Mouse (Mus musculus): ENCODE results near the gene Tm4sf1.

GRCm38 (mm10) chr3:57267559-57268173, 34.1 kb downstream of the Tm4sf1 start:
- TF ChIP-seq CTCF (IDR thresholded peaks at IDR 0.05; ENCODE audit: low read depth): peak; percentile 79
- TF ChIP-seq EP300 (IDR thresholded peaks at IDR 0.05; ENCODE audit: low read depth): no peak

Measured in liver, embryonic 14.5 days (tissue).